Mouse (Mus musculus) lung, postnatal 0 days (tissue): ENCODE results near the gene Rmnd5b.

ENCODE experiments used
- CTCF ChIP-seq: IDR thresholded peaks from 2 replicates; pipeline ENCODE4 v1.5.1; 2016; ENCODE audit warnings: antibody characterized with exemption, mild to moderate bottlenecking
- EP300 ChIP-seq: IDR thresholded peaks from 2 replicates; pipeline ENCODE4 v1.6.1; 2016; ENCODE audit warnings: antibody characterized with exemption, mild to moderate bottlenecking, control low read depth

DNA sequence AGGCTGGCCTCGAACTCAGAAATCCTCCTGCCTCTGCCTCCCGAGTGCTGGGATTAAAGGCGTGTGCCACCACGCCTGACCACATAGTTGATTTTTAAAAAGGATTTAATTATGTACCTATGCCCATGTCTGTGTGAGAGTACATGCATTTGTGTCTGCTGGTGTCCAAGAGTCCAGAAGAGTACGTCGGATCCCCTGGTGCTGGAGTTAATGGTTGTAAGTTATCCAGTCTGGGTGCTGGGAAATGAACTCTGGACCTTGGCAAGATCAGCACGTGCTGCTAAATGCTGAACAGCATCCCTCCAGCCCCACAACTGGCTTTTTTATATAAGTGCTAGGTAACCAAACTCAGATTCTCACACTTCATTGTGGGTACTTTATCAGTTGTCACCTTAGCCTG, 35.1 kb upstream of the Rmnd5b start:
- no peak for TF ChIP-seq CTCF
- no peak for TF ChIP-seq EP300
